Mouse (Mus musculus): Measurements from ENCODE around the gene Plac8. TPM values are rescaled to one million over a fixed set of nuclear protein-coding genes. Genes with fewer than 3 reads are reported as not detected.

Gene Plac8
- total and polyA plus RNA-seq, 2 experiments from 2014 or later, result 3.2 to 5.2 TPM

GRCm38 (mm10) chr5:100536638-100537037 lies 35.4 kb downstream of the Plac8 start:
- Histone ChIP-seq H3K4me1 (ENCODE audit: control insufficient read depth, insufficient read depth) (no peaks in the 10 kb centered on the region), H3K9me3 (replicated peaks; ENCODE audit: control insufficient read depth, low read length) (no peaks in the 10 kb centered on the region), H3K4me2 (ENCODE audit: low read depth, low read length) (no peak overlapping the region), H3K27ac (ENCODE audit: low read depth) (no peak overlapping the region), H3K9ac (replicated peaks; ENCODE audit: low read depth, low read length) (no peak overlapping the region), H3K4me3 (ENCODE audit: low read depth, low read length) (no peak overlapping the region), H3K36me3 (replicated peaks; ENCODE audit: control insufficient read depth, insufficient read depth, low read length) (peaks cover 55% of the 10 kb centered on the region), H3K27me3 (ENCODE audit: control insufficient read depth, insufficient read depth, low read length) (no peaks in the 10 kb centered on the region)
- ATAC-seq (ENCODE audit: insufficient read depth, low read depth), result peak; percentile 58; the same call in 1 of the 2 replicates
- TF ChIP-seq EP300 (IDR thresholded peaks at IDR 0.05; ENCODE audit: low read depth) (no peak), CTCF (IDR thresholded peaks at IDR 0.05; ENCODE audit: low read depth) (peak; percentile 78)
- DNase-seq (ENCODE audit: low spot score), result peak; percentile 51
- 78% methylated on average over 3 of the region's 3 CpGs for WGBS

- ATAC-seq (ENCODE audit: insufficient read depth, low read depth) (no peak), DNase-seq (ENCODE audit: low spot score) (no peak)
- no peaks in the 10 kb centered on the region for H3K27me3 ChIP-seq (ENCODE audit: control insufficient read depth, insufficient read depth, low read length)
- H3K9me3 ChIP-seq (replicated peaks; ENCODE audit: control insufficient read depth, low read length), result no peaks in the 10 kb centered on the region
- H3K4me3 ChIP-seq (ENCODE audit: low read depth, low read length), result no peak overlapping the region
- WGBS, result 63% methylated on average over 7 of the region's 7 CpGs
- H3K9ac ChIP-seq (replicated peaks; ENCODE audit: low read depth, low read length), result no peak overlapping the region
- TF ChIP-seq EP300 (IDR thresholded peaks at IDR 0.05; ENCODE audit: low read depth) (no peak), CTCF (IDR thresholded peaks at IDR 0.05; ENCODE audit: low read depth) (no peak)
- peaks cover 59% of the 10 kb centered on the region for H3K36me3 ChIP-seq (replicated peaks; ENCODE audit: control insufficient read depth, insufficient read depth, low read length)
- no peak overlapping the region for H3K4me2 ChIP-seq (ENCODE audit: low read depth, low read length)
- no peaks in the 10 kb centered on the region for H3K4me1 ChIP-seq (ENCODE audit: control insufficient read depth, insufficient read depth)
- no peak overlapping the region for H3K27ac ChIP-seq (ENCODE audit: low read depth)
Measured at GRCm38 (mm10) chr5:100535826-100536225, 36.2 kb downstream of the Plac8 start.

- peak overlapping the region; percentile 74 for H3K27ac ChIP-seq (ENCODE audit: low read depth)
- TF ChIP-seq CTCF (IDR thresholded peaks at IDR 0.05; ENCODE audit: low read depth) (no peak; the same call in 1 of the 2 replicates), EP300 (IDR thresholded peaks at IDR 0.05; ENCODE audit: low read depth) (no peak)
- WGBS, result 13% methylated on average over 7 of the region's 7 CpGs
- no peaks in the 10 kb centered on the region for H3K27me3 ChIP-seq (ENCODE audit: control insufficient read depth, insufficient read depth, low read length)
- H3K9ac ChIP-seq (replicated peaks; ENCODE audit: low read depth, low read length), result no peak overlapping the region; the same call in 1 of the 2 replicates
- H3K4me2 ChIP-seq (ENCODE audit: low read depth, low read length), result peak overlapping the region; percentile 41
- H3K4me3 ChIP-seq (ENCODE audit: low read depth, low read length), result 0 out of 2 replicates have a peak overlapping the region, but pooled peaks have one; percentile 11
- H3K9me3 ChIP-seq (replicated peaks; ENCODE audit: control insufficient read depth, low read length), result no peaks in the 10 kb centered on the region
- peaks cover 6% of the 10 kb centered on the region; the same call in 1 of the 2 replicates for H3K4me1 ChIP-seq (ENCODE audit: control insufficient read depth, insufficient read depth)
- peaks cover 36% of the 10 kb centered on the region for H3K36me3 ChIP-seq (replicated peaks; ENCODE audit: control insufficient read depth, insufficient read depth, low read length)
- ATAC-seq (ENCODE audit: insufficient read depth, low read depth) (peak; percentile 81), DNase-seq (ENCODE audit: low spot score) (peak; percentile 82)
Measured at GRCm38 (mm10) chr5:100526164-100526563, 45.9 kb downstream of the Plac8 start.

GRCm38 (mm10) chr5:100525620-100526019 lies 46.4 kb downstream of the Plac8 start:
- Histone ChIP-seq H3K9ac (replicated peaks; ENCODE audit: low read depth, low read length) (peak overlapping the region; percentile 24; the same call in 1 of the 2 replicates), H3K4me3 (ENCODE audit: low read depth, low read length) (no peak overlapping the region), H3K4me1 (ENCODE audit: control insufficient read depth, insufficient read depth) (peaks cover 6% of the 10 kb centered on the region; the same call in 1 of the 2 replicates), H3K27ac (ENCODE audit: low read depth) (peak overlapping the region; percentile 74), H3K36me3 (replicated peaks; ENCODE audit: control insufficient read depth, insufficient read depth, low read length) (peaks cover 30% of the 10 kb centered on the region), H3K27me3 (ENCODE audit: control insufficient read depth, insufficient read depth, low read length) (no peaks in the 10 kb centered on the region), H3K9me3 (replicated peaks; ENCODE audit: control insufficient read depth, low read length) (no peaks in the 10 kb centered on the region), H3K4me2 (ENCODE audit: low read depth, low read length) (peak overlapping the region; percentile 41)
- TF ChIP-seq CTCF (IDR thresholded peaks at IDR 0.05; ENCODE audit: low read depth), result no peak
- TF ChIP-seq EP300 (IDR thresholded peaks at IDR 0.05; ENCODE audit: low read depth), result no peak
- DNase-seq (ENCODE audit: low spot score) (peak; percentile 30), ATAC-seq (ENCODE audit: insufficient read depth, low read depth) (peak; percentile 66; the same call in 1 of the 2 replicates)
- 26% methylated on average over 3 of the region's 3 CpGs for WGBS

GRCm38 (mm10) chr5:100524921-100525320 lies 47.1 kb downstream of the Plac8 start:
- Histone ChIP-seq H3K9me3 (replicated peaks; ENCODE audit: control insufficient read depth, low read length) (no peaks in the 10 kb centered on the region), H3K4me1 (ENCODE audit: control insufficient read depth, insufficient read depth) (peaks cover 12% of the 10 kb centered on the region), H3K9ac (replicated peaks; ENCODE audit: low read depth, low read length) (no peak overlapping the region), H3K4me2 (ENCODE audit: low read depth, low read length) (no peak overlapping the region), H3K36me3 (replicated peaks; ENCODE audit: control insufficient read depth, insufficient read depth, low read length) (peaks cover 23% of the 10 kb centered on the region), H3K27ac (ENCODE audit: low read depth) (no peak overlapping the region), H3K27me3 (ENCODE audit: control insufficient read depth, insufficient read depth, low read length) (no peaks in the 10 kb centered on the region), H3K4me3 (ENCODE audit: low read depth, low read length) (no peak overlapping the region)
- no peak for ATAC-seq (ENCODE audit: insufficient read depth, low read depth)
- TF ChIP-seq EP300 (IDR thresholded peaks at IDR 0.05; ENCODE audit: low read depth), result no peak
- no peak for DNase-seq (ENCODE audit: low spot score)
- WGBS, result 91% methylated on average over 9 of the region's 9 CpGs

- H3K9me3 ChIP-seq (replicated peaks; ENCODE audit: control insufficient read depth, low read length), result no peaks in the 10 kb centered on the region
- DNase-seq (ENCODE audit: low spot score) (no peak), ATAC-seq (ENCODE audit: insufficient read depth, low read depth) (no peak)
- peaks cover 21% of the 10 kb centered on the region for H3K4me1 ChIP-seq (ENCODE audit: control insufficient read depth, insufficient read depth)
- TF ChIP-seq EP300 (IDR thresholded peaks at IDR 0.05; ENCODE audit: low read depth) (no peak), CTCF (IDR thresholded peaks at IDR 0.05; ENCODE audit: low read depth) (no peak)
- H3K9ac ChIP-seq (replicated peaks; ENCODE audit: low read depth, low read length), result no peak overlapping the region
- no peaks in the 10 kb centered on the region for H3K27me3 ChIP-seq (ENCODE audit: control insufficient read depth, insufficient read depth, low read length)
- no peak overlapping the region for H3K4me2 ChIP-seq (ENCODE audit: low read depth, low read length)
- H3K4me3 ChIP-seq (ENCODE audit: low read depth, low read length), result no peak overlapping the region
- peaks cover 7% of the 10 kb centered on the region; the same call in 1 of the 2 replicates for H3K36me3 ChIP-seq (replicated peaks; ENCODE audit: control insufficient read depth, insufficient read depth, low read length)
- peak overlapping the region; percentile 25; the same call in 1 of the 2 replicates for H3K27ac ChIP-seq (ENCODE audit: low read depth)
- WGBS, result 74% methylated on average over 1 of the region's 1 CpGs
Measured at GRCm38 (mm10) chr5:100523331-100523730, 48.7 kb downstream of the Plac8 start.

All from heart, postnatal 0 days (tissue).